Mouse (Mus musculus): Measurements from ENCODE around the gene Clec4e.
"Not testable (repeated sequence)": the region's sequence is repeated elsewhere in the genome, so short reads cannot be mapped to it uniquely, and the experiment has no call there.

Gene Clec4e

GRCm38 (mm10) chr6:123289753-123290152 lies at the start of gene Clec4e:
Gene Clec4e, minus strand, starts transcription at chr6:123289870.
- no peak for DNase-seq (ENCODE audit: low spot score)

DNA sequence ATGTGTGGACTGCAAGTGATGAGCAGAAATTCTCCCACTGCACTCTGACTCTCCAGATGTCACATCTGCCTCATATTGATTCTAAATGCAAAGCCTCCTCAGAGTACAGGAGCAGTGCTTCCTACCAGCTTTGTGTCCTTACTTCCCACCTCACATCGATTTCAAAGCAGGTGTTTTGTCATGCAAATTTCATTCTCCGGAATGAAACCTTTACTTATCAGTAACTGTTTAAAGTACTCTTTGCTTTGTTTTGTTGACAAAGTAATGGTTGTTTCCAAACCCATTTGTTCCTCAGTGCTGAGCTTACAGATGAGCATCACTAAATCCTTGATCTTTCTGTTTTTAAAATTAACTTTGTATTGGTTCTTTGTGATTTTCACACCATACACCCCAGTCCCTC lies 42.8 kb upstream of the Clec4e start:
- DNase-seq (ENCODE audit: low spot score), result no peak

- no peak for DNase-seq (ENCODE audit: low spot score)
These were observed 18.4 kb upstream of the Clec4e start, which contains the start of gene Vmn2r19 for GRCm38 (mm10) chr6:123308033-123308432. Gene Vmn2r19, plus strand, starts transcription at chr6:123308333.

DNA sequence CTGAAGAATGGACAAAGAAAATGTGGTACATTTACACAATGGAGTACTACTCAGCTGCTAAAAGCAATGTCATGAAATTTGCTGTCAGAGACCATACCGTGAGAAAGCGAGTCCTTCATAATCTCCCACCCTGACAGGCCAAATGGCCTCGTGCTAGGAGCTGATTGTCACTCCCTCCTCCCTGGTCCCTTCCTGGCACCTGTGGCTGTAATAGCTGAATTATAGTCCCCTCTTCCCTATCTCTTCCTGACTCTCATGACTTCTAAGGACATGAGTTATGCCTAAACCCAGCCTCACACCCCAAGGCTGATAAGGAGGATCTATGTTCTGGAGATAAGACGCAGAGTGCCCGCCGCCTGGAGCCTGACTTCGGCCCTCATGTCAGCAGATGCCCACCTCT lies 16.6 kb upstream of the Clec4e start:
- DNase-seq (ENCODE audit: low spot score), result not testable (repeated sequence)

- DNase-seq (ENCODE audit: low spot score), result no peak
These were observed 7.0 kb upstream of the Clec4e start for GRCm38 (mm10) chr6:123296687-123297086.

GRCm38 (mm10) chr6:123293509-123293908 lies 3.8 kb upstream of the Clec4e start:
- DNase-seq (ENCODE audit: low spot score), result not testable (repeated sequence)

GRCm38 (mm10) chr6:123292751-123293400 lies 3.2 kb upstream of the Clec4e start:
- no peak for DNase-seq (ENCODE audit: low spot score)

DNA sequence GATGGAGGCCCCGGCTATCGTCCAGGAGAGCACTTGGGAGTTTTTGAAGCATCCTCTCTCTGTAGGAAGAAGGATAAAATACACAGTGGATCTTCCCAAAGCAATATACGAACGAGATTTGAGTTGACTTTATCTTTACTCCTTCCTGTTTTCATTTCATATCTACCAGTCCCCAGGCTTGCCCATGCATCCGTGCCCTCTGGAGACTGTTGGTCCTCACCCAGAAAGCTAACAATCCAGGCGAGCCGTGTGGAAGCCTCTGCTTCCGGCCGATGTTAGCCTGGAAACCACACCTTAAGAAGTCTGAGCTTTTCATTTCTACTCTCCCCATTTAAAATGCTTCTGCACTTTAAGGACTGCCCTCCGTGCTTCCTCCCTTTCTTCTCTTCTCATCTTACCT lies 739 bp downstream of the Clec4e start:
- DNase-seq (ENCODE audit: low spot score), result no peak

GRCm38 (mm10) chr6:123286311-123286710 lies 3.4 kb downstream of the Clec4e start:
- no peak for DNase-seq (ENCODE audit: low spot score)

DNA sequence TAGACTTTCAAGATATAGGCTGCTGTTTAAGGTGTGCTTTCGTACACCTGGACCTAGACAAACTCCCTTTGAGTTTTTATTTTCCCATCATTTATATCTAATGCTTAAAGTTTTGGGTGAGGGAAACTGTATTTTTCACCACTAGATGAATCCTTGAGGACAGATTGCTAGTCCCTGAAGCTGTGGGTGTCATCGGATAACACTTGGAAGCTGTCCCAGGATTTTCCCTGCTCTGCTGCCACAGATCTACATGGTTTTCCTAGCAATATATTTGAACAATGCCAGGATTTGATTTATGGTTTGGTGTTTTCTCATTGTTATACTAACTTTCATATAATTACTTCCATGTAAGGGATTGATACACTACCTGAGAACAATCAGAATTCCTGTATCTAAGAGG lies 10.2 kb downstream of the Clec4e start:
- no peak for DNase-seq (ENCODE audit: low spot score)

- no peak for DNase-seq (ENCODE audit: low spot score)
These were observed 22.7 kb downstream of the Clec4e start for GRCm38 (mm10) chr6:123266945-123267344.

GRCm38 (mm10) chr6:123265809-123266208 lies 23.9 kb downstream of the Clec4e start:
- DNase-seq (ENCODE audit: low spot score), result no peak

- DNase-seq (ENCODE audit: low spot score), result no peak
These were observed 25.5 kb downstream of the Clec4e start for GRCm38 (mm10) chr6:123264194-123264593.

- DNase-seq (ENCODE audit: low spot score), result no peak
These were observed 28.0 kb downstream of the Clec4e start, which contains the start of gene Clec4d for GRCm38 (mm10) chr6:123261555-123262161. Gene Clec4d, plus strand, starts transcription at chr6:123262111.

DNA sequence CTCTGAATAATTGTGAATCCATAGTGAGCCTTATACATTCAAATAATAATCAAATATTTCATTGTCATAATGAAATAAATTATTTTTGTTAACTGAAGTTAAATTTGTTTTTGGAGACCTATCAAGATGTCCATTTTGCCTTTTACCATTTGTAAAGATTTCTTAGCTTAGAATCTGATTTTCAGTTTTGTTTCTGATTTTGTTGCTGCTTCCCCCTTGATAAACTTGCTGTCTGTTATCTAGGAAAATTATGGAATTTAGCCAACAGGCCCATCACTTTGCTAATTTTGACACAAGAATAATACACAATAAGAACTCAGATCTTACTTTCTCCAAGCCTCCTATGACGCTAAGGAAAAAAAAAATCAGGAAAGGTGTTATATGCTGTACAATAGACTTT lies 28.8 kb downstream of the Clec4e start:
- DNase-seq (ENCODE audit: low spot score), result no peak

DNA sequence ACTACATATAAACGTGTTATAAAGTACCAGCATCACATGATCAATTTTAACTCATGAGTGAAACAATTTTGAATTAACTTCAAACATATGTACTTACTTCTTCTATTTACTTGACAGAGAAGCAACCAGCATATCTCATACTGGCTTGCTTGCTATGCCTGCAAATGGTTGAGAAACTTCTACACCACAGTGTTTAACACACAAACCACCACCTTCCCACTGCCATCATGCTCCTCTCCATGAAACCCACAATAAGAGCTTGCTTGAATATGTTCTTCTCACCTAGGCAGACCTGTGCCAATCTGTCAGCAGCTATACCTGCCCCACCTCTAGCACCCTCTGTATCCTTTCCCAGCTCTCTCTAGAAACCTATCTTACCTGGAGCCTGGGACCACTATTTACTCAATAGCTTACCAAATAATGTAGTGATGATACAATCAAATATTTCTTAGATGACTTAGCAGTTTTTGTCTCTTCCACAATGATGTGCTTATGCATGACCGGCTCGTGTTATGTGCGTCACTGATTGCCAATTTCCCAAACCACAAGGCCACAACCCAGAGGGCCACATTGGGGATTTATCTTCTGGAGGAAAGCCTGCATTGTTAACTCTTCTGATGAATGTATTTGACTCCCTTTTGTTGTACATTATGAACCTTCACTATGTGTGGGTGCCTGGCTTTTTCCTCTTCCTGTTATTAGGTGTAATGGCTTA lies 29.6 kb downstream of the Clec4e start:
- no peak for DNase-seq (ENCODE audit: low spot score)

- no peak for DNase-seq (ENCODE audit: low spot score)
These were observed 30.7 kb downstream of the Clec4e start for GRCm38 (mm10) chr6:123258946-123259345.

DNA sequence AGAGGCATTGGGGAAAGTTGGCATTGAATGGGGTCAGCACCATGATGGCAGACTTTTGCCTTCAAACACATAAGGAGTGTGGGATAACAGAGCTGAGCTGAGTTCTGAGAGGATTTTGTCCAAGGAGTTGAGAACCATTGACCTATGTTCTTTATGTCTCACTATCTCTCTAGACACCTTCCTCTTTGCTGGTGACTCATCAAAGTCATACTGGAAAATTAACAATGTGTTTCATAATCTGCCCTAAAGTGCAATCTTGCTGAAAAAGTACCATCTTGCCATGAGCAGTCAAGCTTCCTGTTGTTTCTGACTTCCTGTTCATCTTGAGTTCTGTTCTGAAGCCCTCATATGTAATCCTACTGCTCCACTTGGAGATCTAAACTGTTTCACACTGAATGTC lies 36.9 kb downstream of the Clec4e start:
- no peak for DNase-seq (ENCODE audit: low spot score)

- DNase-seq (ENCODE audit: low spot score), result not testable (repeated sequence)
These were observed 40.8 kb downstream of the Clec4e start for GRCm38 (mm10) chr6:123248862-123249261.

GRCm38 (mm10) chr6:123244201-123244600 lies 45.5 kb downstream of the Clec4e start:
- no peak for DNase-seq (ENCODE audit: low spot score)

DNA sequence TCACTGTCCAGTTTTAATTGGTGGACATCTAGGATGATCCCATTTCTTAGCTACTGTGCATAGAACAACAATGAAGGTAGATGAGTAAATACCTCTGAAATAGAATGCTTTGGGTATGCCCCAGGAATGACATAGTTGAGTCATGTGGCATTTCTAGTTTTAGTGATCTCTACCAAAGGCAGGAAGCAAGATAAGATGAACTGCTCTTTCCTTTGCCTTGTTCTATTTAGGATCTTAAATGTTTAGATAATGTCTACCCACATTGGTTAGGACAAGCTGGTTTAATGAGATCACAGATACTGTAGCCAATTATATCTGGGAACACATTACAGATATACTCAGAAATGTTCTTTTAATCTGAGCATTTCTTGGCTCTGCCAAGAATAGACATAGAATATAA lies 52.1 kb downstream of the Clec4e start:
- no peak for DNase-seq (ENCODE audit: low spot score)
